Mouse (Mus musculus) forebrain, embryonic 14.5 days (tissue): ENCODE measurements around the gene Fgd5. TPM values are rescaled to one million over a fixed set of nuclear protein-coding genes. Genes with fewer than 3 reads are reported as not detected.

Experiments
- ATAC-seq: fragments of 200-750 bp; cut with Nextera tagmentation; 2 replicates; pipeline ENCODE4 v1.8.0; 2017; ENCODE audit warnings: mild to moderate bottlenecking, moderate library complexity
- DNase-seq: peaks from one replicate; pipeline ENCODE4 v3.0.0-alpha.2; 2015; ENCODE audit warnings: low spot score
- H3K27ac ChIP-seq: fragments of 300-500 bp; sonication (generic); 2 replicates; pipeline ENCODE4 v1.5.1; 2014; ENCODE audit warnings: low read depth, mild to moderate bottlenecking, control low read depth, low read length, moderate library complexity
- H3K27me3 ChIP-seq: fragments of 300-500 bp; sonication (generic); replicated peaks from 2 replicates; pipeline ENCODE4 v1.6.1; 2014; ENCODE audit warnings: low read length, control low read depth, mixed read lengths; ENCODE audit not compliant: control insufficient read depth, insufficient read depth
- H3K36me3 ChIP-seq: fragments of 300-500 bp; sonication (generic); 2 replicates; pipeline ENCODE4 v1.6.1; 2014; ENCODE audit warnings: low read length, control low read depth; ENCODE audit not compliant: control insufficient read depth, insufficient read depth
- H3K4me1 ChIP-seq: fragments of 300-500 bp; sonication (generic); 2 replicates; pipeline ENCODE4 v1.6.1; 2014; ENCODE audit warnings: antibody characterized with exemption, low read length, control low read depth; ENCODE audit not compliant: control insufficient read depth, insufficient read depth
- H3K4me2 ChIP-seq: fragments of 300-500 bp; sonication (generic); 2 replicates; pipeline ENCODE4 v1.6.1; 2014; ENCODE audit warnings: mild to moderate bottlenecking, control low read depth, low read length
- H3K4me3 ChIP-seq: fragments of 300-500 bp; sonication (generic); 2 replicates; pipeline ENCODE4 v1.5.1; 2014; ENCODE audit warnings: low read depth, low read length, control low read depth
- H3K9ac ChIP-seq: fragments of 300-500 bp; sonication (generic); 2 replicates; pipeline ENCODE4 v1.6.1; 2014; ENCODE audit warnings: mild to moderate bottlenecking, low read length, control low read depth, moderate library complexity
- H3K9me3 ChIP-seq: fragments of 300-500 bp; sonication (generic); replicated peaks from 2 replicates; pipeline ENCODE4 v1.6.1; 2016; ENCODE audit warnings: low read length, control low read depth, mixed read lengths; ENCODE audit not compliant: control insufficient read depth
- WGBS: fragments of 180-500 bp; shearing (Covaris S2); extraction: QIAGEN DNeasy Blood & Tissue Kit; methylation state at CpG from one replicate; pipeline ENCODE4 v1.1.7; 2014; 5-methylcytosine and 5-hydroxymethylcytosine counted together
- polyA plus RNA-seq: library from polyadenylated mRNA; unstranded; fragments of >200 nt; fragmentation: Nextera tagmentation; extraction: Ambion mirVana; gene quantifications from 2 replicates; pipeline ENCODE4 v1.2.1, GENCODE M21; 2014

Gene Fgd5
- polyA plus RNA-seq, 1 experiment from 2014 or later, result 5.6 TPM

- WGBS, result 32% methylated on average over 5 of the region's 5 CpGs
Measured at GRCm38 (mm10) chr6:92015848-92016247, 37.2 kb downstream of the Fgd5 start.

GRCm38 (mm10) chr6:92016738-92017137 is 38.1 kb downstream of the Fgd5 start:
- peak; percentile 11 for DNase-seq
- Histone ChIP-seq H3K27ac (no peak overlapping the region), H3K4me3 (no peak overlapping the region), H3K9ac (peak overlapping the region; percentile 17; the same call in 1 of the 2 replicates), H3K4me1 (peaks cover 10% of the 10 kb centered on the region), H3K36me3 (no peaks in the 10 kb centered on the region), H3K9me3 (no peaks in the 10 kb centered on the region), H3K27me3 (no peaks in the 10 kb centered on the region), H3K4me2 (no peak overlapping the region)
- 72% methylated on average over 6 of the region's 6 CpGs for WGBS
- ATAC-seq, result 0 out of 2 replicates have a peak, but pooled peaks have one; percentile 32

More at GRCm38 (mm10) chr6:92015848-92016247, 37.2 kb downstream of the Fgd5 start:
- Histone ChIP-seq H3K4me2 (no peak overlapping the region), H3K9ac (no peak overlapping the region), H3K9me3 (no peaks in the 10 kb centered on the region), H3K4me3 (no peak overlapping the region), H3K27me3 (no peaks in the 10 kb centered on the region), H3K27ac (no peak overlapping the region), H3K4me1 (peaks cover 12% of the 10 kb centered on the region), H3K36me3 (no peaks in the 10 kb centered on the region)
- peak; percentile 50; the same call in 1 of the 2 replicates for ATAC-seq
- peak; percentile 49 for DNase-seq

- Histone ChIP-seq H3K9me3 (no peaks in the 10 kb centered on the region), H3K27ac (no peak overlapping the region), H3K4me3 (no peak overlapping the region), H3K4me1 (peaks cover 10% of the 10 kb centered on the region), H3K4me2 (no peak overlapping the region), H3K36me3 (no peaks in the 10 kb centered on the region), H3K9ac (no peak overlapping the region), H3K27me3 (no peaks in the 10 kb centered on the region)
- WGBS, result 80% methylated on average over 6 of the region's 6 CpGs
- ATAC-seq, result no peak
- DNase-seq, result no peak
Measured at GRCm38 (mm10) chr6:92018421-92018820, 39.7 kb downstream of the Fgd5 start.

GRCm38 (mm10) chr6:92021061-92021460 is 42.4 kb downstream of the Fgd5 start:
- no peaks in the 10 kb centered on the region for H3K27me3 ChIP-seq
- no peak overlapping the region for H3K4me2 ChIP-seq
- H3K9me3 ChIP-seq, result no peaks in the 10 kb centered on the region
- DNase-seq (no peak), ATAC-seq (no peak)
- H3K9ac ChIP-seq, result no peak overlapping the region
- H3K4me3 ChIP-seq, result no peak overlapping the region
- no peak overlapping the region for H3K27ac ChIP-seq
- H3K4me1 ChIP-seq, result peaks cover 8% of the 10 kb centered on the region
- WGBS, result 92% methylated on average over 9 of the region's 9 CpGs
- H3K36me3 ChIP-seq, result no peaks in the 10 kb centered on the region

- H3K27ac ChIP-seq, result no peak overlapping the region
- no peak for ATAC-seq
- no peak for DNase-seq
- peaks cover 4% of the 10 kb centered on the region for H3K4me1 ChIP-seq
- WGBS, result 87% methylated on average over 6 of the region's 6 CpGs
- H3K4me3 ChIP-seq, result no peak overlapping the region
- no peak overlapping the region for H3K4me2 ChIP-seq
- no peaks in the 10 kb centered on the region for H3K36me3 ChIP-seq
- no peak overlapping the region for H3K9ac ChIP-seq
- no peaks in the 10 kb centered on the region for H3K9me3 ChIP-seq
- H3K27me3 ChIP-seq, result no peaks in the 10 kb centered on the region
Measured at GRCm38 (mm10) chr6:92021506-92021905, 42.8 kb downstream of the Fgd5 start.

- no peak overlapping the region for H3K9ac ChIP-seq
- no peaks in the 10 kb centered on the region for H3K4me1 ChIP-seq
- H3K4me3 ChIP-seq, result no peak overlapping the region
- no peaks in the 10 kb centered on the region for H3K9me3 ChIP-seq
- ATAC-seq (no peak), DNase-seq (no peak)
- no peak overlapping the region for H3K4me2 ChIP-seq
- WGBS, result 73% methylated on average over 1 of the region's 1 CpGs
- H3K27me3 ChIP-seq, result no peaks in the 10 kb centered on the region
- H3K27ac ChIP-seq, result no peak overlapping the region
- H3K36me3 ChIP-seq, result no peaks in the 10 kb centered on the region
Measured at GRCm38 (mm10) chr6:92025252-92025651, 46.6 kb downstream of the Fgd5 start.

GRCm38 (mm10) chr6:92027379-92027778 is 48.7 kb downstream of the Fgd5 start:
- Histone ChIP-seq H3K4me1 (no peaks in the 10 kb centered on the region), H3K9me3 (no peaks in the 10 kb centered on the region), H3K27ac (no peak overlapping the region), H3K4me2 (no peak overlapping the region), H3K36me3 (no peaks in the 10 kb centered on the region), H3K27me3 (no peaks in the 10 kb centered on the region), H3K9ac (no peak overlapping the region), H3K4me3 (no peak overlapping the region)
- WGBS, result 90% methylated on average over 4 of the region's 4 CpGs
- DNase-seq, result no peak
- no peak for ATAC-seq

GRCm38 (mm10) chr6:92030646-92031045 is 52.0 kb downstream of the Fgd5 start:
- no peak for ATAC-seq
- no peaks in the 10 kb centered on the region for H3K4me1 ChIP-seq
- 80% methylated on average over 8 of the region's 8 CpGs for WGBS
- no peak for DNase-seq
- H3K9me3 ChIP-seq, result no peaks in the 10 kb centered on the region
- H3K4me3 ChIP-seq, result no peak overlapping the region
- no peak overlapping the region for H3K4me2 ChIP-seq
- H3K27ac ChIP-seq, result no peak overlapping the region
- H3K9ac ChIP-seq, result no peak overlapping the region
- no peaks in the 10 kb centered on the region for H3K36me3 ChIP-seq
- no peaks in the 10 kb centered on the region for H3K27me3 ChIP-seq

GRCm38 (mm10) chr6:92034713-92035112 is 56.0 kb downstream of the Fgd5 start:
- H3K9ac ChIP-seq, result no peak overlapping the region
- H3K36me3 ChIP-seq, result no peaks in the 10 kb centered on the region
- WGBS, result 88% methylated on average over 6 of the region's 6 CpGs
- H3K4me2 ChIP-seq, result no peak overlapping the region
- DNase-seq (no peak), ATAC-seq (no peak)
- H3K27ac ChIP-seq, result no peak overlapping the region
- no peaks in the 10 kb centered on the region for H3K27me3 ChIP-seq
- no peak overlapping the region for H3K4me3 ChIP-seq
- H3K9me3 ChIP-seq, result no peaks in the 10 kb centered on the region
- H3K4me1 ChIP-seq, result no peaks in the 10 kb centered on the region
